Mouse (Mus musculus) cortical plate, adult 2 months (tissue): ENCODE measurements at regions not wholly inside any gene's neighbourhood (a gene's known extent, or its start where the extent isn't known, plus 50 kb on each side); places are given as distances from the start of the nearest gene placed in this dataset.

Experiments
- CTCF ChIP-seq: fragments of 200-500 bp; IDR thresholded peaks from 2 replicates; pipeline ENCODE4 v1.5.1; 2011; ENCODE audit warnings: mild to moderate bottlenecking, control low read depth, low read length; ENCODE audit not compliant: insufficient read depth; ENCODE audit errors: extremely low read depth
- POLR2A ChIP-seq: fragments of 200-500 bp; IDR thresholded peaks from 2 replicates; pipeline ENCODE4 v1.6.1; 2011; ENCODE audit warnings: mild to moderate bottlenecking, low read length, control low read depth; ENCODE audit not compliant: insufficient read depth; ENCODE audit errors: extremely low read depth

GRCm38 (mm10) chr12:29247356-29247755 lies 280.8 kb upstream of the Myt1l start:
- no peak for TF ChIP-seq CTCF
- no peak for TF ChIP-seq POLR2A
